Mouse (Mus musculus) MEL-GATA-1-ER (cell line): ENCODE measurements around the gene Hs6st3.

Experiments
- DNase-seq: peaks from one replicate; pipeline ENCODE4 v3.0.0-alpha.2; 2012; ENCODE audit warnings: low read depth; ENCODE audit errors: extremely low read depth

Gene Hs6st3

DNA sequence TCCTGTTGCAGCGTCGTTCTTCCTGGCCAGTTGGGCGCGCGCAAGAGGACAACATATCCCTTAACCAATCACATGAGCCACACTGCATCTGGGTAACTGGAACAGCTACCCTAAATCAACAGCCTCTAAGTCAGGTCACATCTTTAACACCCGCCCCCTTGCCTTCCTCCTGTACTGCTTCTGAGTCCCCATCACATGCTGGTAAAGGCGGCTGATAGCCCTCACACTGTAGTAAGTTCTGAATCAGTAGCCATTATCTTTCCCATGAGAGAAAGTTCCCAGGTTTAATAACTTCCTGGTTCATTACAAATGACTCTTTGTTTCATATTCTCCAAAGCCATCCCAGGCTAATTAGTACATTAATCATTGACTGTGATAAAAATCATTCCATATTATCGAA lies 757.0 kb downstream of the Hs6st3 start:
- no peak for DNase-seq

GRCm38 (mm10) chr14:119895765-119896465 lies 757.8 kb downstream of the Hs6st3 start:
- DNase-seq = no peak

DNA sequence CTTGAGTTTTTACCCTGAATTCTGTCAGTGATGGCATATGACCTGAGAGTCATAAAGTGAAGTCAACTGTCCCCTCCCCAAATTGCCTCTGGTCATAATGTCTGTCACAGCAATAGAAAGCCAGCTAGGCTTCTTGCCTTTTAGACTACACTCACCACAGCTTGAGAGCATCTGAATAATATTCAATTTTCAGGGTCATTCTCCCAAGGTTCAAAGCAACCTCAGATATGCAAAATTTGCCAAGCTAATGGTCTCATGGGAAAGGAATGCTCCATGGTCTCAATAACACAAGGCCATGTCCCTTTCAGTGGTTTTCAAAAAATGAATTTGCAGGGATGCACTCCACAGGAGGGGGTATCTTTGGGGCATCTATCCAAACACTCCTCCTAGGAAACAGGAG lies 764.3 kb downstream of the Hs6st3 start:
- DNase-seq = no peak

DNA sequence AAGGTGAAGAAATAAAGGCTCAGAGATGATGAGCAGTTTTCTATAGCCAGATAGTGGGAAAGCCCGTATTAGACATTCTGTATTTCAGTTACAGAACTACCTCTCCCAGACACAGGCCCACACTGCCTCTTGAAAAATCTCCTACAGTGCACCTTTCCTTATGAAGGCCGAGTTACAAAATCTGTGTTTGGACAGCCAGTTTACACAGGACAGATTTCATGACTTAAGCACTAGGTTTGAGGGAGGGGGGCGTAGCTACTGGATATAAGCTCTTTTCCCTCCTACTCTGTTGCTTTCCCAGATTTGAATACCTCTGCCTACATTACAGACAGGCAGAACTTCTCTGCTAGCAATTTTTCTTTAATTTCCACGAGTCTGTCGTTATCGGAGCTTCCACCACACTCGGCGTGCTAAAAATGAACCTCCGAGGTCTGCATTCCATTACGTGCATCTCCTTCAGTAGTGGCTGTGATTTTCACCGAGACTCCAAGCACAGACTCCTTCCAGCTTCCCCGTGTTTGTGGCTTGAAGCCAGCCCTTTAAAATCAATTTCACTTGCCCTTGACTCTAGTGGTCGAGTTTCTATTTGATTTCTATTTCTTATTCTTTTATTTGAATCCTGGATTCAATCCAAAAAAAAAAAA lies 770.0 kb downstream of the Hs6st3 start:
- no peak for DNase-seq

DNA sequence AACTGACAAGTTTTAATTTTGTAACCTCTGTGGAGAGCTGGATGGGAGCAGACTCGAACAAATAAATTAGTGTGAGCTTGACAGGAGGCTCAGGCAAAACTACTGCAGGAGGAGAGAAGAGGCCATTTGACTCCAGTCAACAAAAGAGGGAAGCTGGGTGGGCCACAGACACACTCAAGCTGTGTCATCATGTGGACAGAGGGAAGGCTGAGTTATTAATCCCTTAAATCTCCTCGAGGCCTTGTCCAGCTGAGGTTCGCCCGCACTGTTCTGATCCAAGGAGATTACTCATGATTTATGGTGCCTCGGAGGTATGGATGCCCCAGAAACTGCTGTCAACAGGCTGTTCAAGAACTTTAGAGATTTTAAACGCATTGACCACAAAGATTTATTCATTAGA lies 776.4 kb downstream of the Hs6st3 start:
- DNase-seq = no peak

GRCm38 (mm10) chr14:119918281-119919034 lies 780.3 kb downstream of the Hs6st3 start:
- no peak for DNase-seq

- DNase-seq = no peak
These were observed 781.0 kb downstream of the Hs6st3 start for GRCm38 (mm10) chr14:119919177-119919576.
